Mouse (Mus musculus) adrenal gland, postnatal 0 days (tissue): Measurements from ENCODE around the gene Olfr1453. TPM values are rescaled to one million over a fixed set of nuclear protein-coding genes. Genes with fewer than 3 reads are reported as not detected.

Experiments
- polyA plus RNA-seq: library from polyadenylated mRNA; unstranded; fragments of >200 nt; fragmentation: Nextera tagmentation; extraction: Ambion mirVana; gene quantifications from 2 replicates; pipeline ENCODE4 v1.2.1, GENCODE M21; 2015

The Olfr1453 gene
- polyA plus RNA-seq: not detected in 2 replicates

GRCm38 (mm10) chr19:13028227-13028626 is at the start of gene Olfr1453:
Gene Olfr1453 (minus strand): TSS chr19:13028327.

GRCm38 (mm10) chr19:13060310-13060709 is 32.2 kb upstream of the Olfr1453 start, which contains the start of gene Olfr1454:
Gene Olfr1454 (plus strand): TSS chr19:13060610.

GRCm38 (mm10) chr19:12994714-12995113 is 33.4 kb downstream of the Olfr1453 start, which contains the start of gene Olfr1451:
Gene Olfr1451 (plus strand): TSS chr19:12995014.

Other genes starting within 250 kb of the Olfr1453 start
- gene Zfp91, start 232.2 kb downstream of the Olfr1453 start, polyA plus RNA-seq: 11.3 and 12.5 TPM in 2 replicates
- gene Lpxn, start 232.1 kb downstream of the Olfr1453 start, polyA plus RNA-seq: 3.7 and 5.1 TPM in 2 replicates
- not detected in 2 replicates for gene Gm5244, start 181.6 kb downstream of the Olfr1453 start, polyA plus RNA-seq
- not detected in 2 replicates for gene Olfr1444, start 171.0 kb downstream of the Olfr1453 start, polyA plus RNA-seq
- not detected in 2 replicates for gene Olfr1445, start 144.5 kb downstream of the Olfr1453 start, polyA plus RNA-seq
- gene Olfr1446, start 134.8 kb downstream of the Olfr1453 start, polyA plus RNA-seq: not detected in 2 replicates
- not detected in 2 replicates for gene Olfr1447, start 124.6 kb downstream of the Olfr1453 start, polyA plus RNA-seq
- not detected in 2 replicates for gene Olfr1448, start 103.9 kb downstream of the Olfr1453 start, polyA plus RNA-seq
- gene Olfr1449, start 97.5 kb downstream of the Olfr1453 start, polyA plus RNA-seq: not detected in 2 replicates
- gene Olfr1450, start 78.1 kb downstream of the Olfr1453 start, polyA plus RNA-seq: not detected in 2 replicates
- not detected in 2 replicates for gene Olfr1451, start 33.3 kb downstream of the Olfr1453 start, polyA plus RNA-seq
- not detected in 2 replicates for gene Olfr1454, start 32.3 kb upstream of the Olfr1453 start, polyA plus RNA-seq
- not detected in 2 replicates for gene Olfr1457, start 69.6 kb upstream of the Olfr1453 start, polyA plus RNA-seq
- gene Olfr1458, start 78.4 kb upstream of the Olfr1453 start, polyA plus RNA-seq: not detected in 2 replicates
- gene Olfr1459, start 121.2 kb upstream of the Olfr1453 start, polyA plus RNA-seq: not detected in 2 replicates
- not detected in 2 replicates for gene Olfr1461, start 134.7 kb upstream of the Olfr1453 start, polyA plus RNA-seq
- not detected in 2 replicates for gene Olfr1462, start 157.4 kb upstream of the Olfr1453 start, polyA plus RNA-seq
- not detected in 2 replicates for gene Olfr1463, start 203.0 kb upstream of the Olfr1453 start, polyA plus RNA-seq